ENCODE assay signal across 8 mouse cellular contexts in genomic region chr16:84734806-84735165, GRCm38 (mm10). TPM values are rescaled to one million over a fixed set of nuclear protein-coding genes. Genes with fewer than 3 reads are reported as not detected.
DNase-seq lines count a peak whose midpoint lies in the region; ATAC-seq lines count a peak whose summit lies in the region.

No protein-coding gene starts in this region.

- H3K4me2 ChIP-seq in forebrain, embryonic 13.5 days: peak overlapping the region; percentile 70
- H3K4me2 ChIP-seq in liver, embryonic 16.5 days (ENCODE audit: low read depth, low read length): peak overlapping the region; percentile 83

- peak; percentile 34 for DNase-seq in embryo, embryonic 10 days (ENCODE audit: low spot score)
- no peak for DNase-seq in embryo, embryonic 11 days
- no peak for DNase-seq in right cerebral cortex, adult 18-20 months
- no peak for DNase-seq in gastrocnemius, postnatal 14 days
- DNase-seq in adrenal gland, postnatal 14 days: no peak

- peaks cover 24% of the 10 kb centered on the region for H3K36me3 ChIP-seq in forebrain, embryonic 13.5 days (ENCODE audit: poor library complexity, severe bottlenecking)
- H3K36me3 ChIP-seq in liver, embryonic 16.5 days (ENCODE audit: control insufficient read depth, insufficient read depth): peaks cover 3% of the 10 kb centered on the region

- WGBS in forebrain, embryonic 13.5 days: under 1% methylated on average over 15 of the region's 15 CpGs
- 0% methylated on average over 15 of the region's 15 CpGs for WGBS in liver, embryonic 16.5 days (ENCODE audit: insufficient replicate concordance)

- H3K9ac ChIP-seq in forebrain, embryonic 13.5 days: peak overlapping the region; percentile 74
- H3K9ac ChIP-seq in liver, embryonic 16.5 days (ENCODE audit: low read depth, low read length): peak overlapping the region; percentile 69

- H3K4me3 ChIP-seq in forebrain, embryonic 13.5 days: peak overlapping the region; percentile 74
- H3K4me3 ChIP-seq in liver, embryonic 16.5 days (ENCODE audit: low read depth, low read length): peak overlapping the region; percentile 81

- H3K27me3 ChIP-seq in forebrain, embryonic 13.5 days: no peaks in the 10 kb centered on the region
- no peaks in the 10 kb centered on the region for H3K27me3 ChIP-seq in liver, embryonic 16.5 days (ENCODE audit: control insufficient read depth, insufficient read depth, low read depth, low read length)

- peak overlapping the region; percentile 27; the same call in 1 of the 2 replicates for H3K27ac ChIP-seq in forebrain, embryonic 13.5 days
- no peak overlapping the region for H3K27ac ChIP-seq in liver, embryonic 16.5 days (ENCODE audit: low read length)

- H3K4me1 ChIP-seq in forebrain, embryonic 13.5 days: peaks cover 14% of the 10 kb centered on the region
- H3K4me1 ChIP-seq in liver, embryonic 16.5 days (ENCODE audit: control insufficient read depth, low read depth, low read length): peaks cover 5% of the 10 kb centered on the region

- ATAC-seq in CD4-positive, CD25-positive, alpha-beta regulatory T cell, adult 4 months: peak; percentile 9
- peak; percentile 60 for ATAC-seq in forebrain, embryonic 13.5 days
- ATAC-seq in liver, embryonic 16.5 days (ENCODE audit: low read depth): peak; percentile 25

- no peaks in the 10 kb centered on the region for H3K9me3 ChIP-seq in forebrain, embryonic 13.5 days (replicated peaks)
- H3K9me3 ChIP-seq in liver, embryonic 16.5 days (replicated peaks; ENCODE audit: control insufficient read depth, low read length): no peaks in the 10 kb centered on the region

- intact Hi-C loops in gastrocnemius, postnatal 14 days (cut with DNase I; ENCODE audit: low total_unique reads): loop anchor here (5.0 kb wide), 2 partner anchors 38 to 83 kb away; partner anchors contain the start of gene Jam2

RNA-seq across cellular contexts. Expression of gene Mrpl39, which starts 0.8 kb away (rescaled TPM):
- polyA plus RNA-seq in CD4-positive, CD25-positive, alpha-beta regulatory T cell, adult 4 months (2017; shearing (Covaris generic)): 10 to 100 TPM; 21.2 to 27.5 TPM
- 44.9 and 46.4 TPM in 2 replicates for polyA plus RNA-seq in forebrain, embryonic 13.5 days (2015; fragmentation: Nextera tagmentation; extraction: Ambion mirVana)
- polyA plus RNA-seq in liver, embryonic 16.5 days (2015; fragmentation: Nextera tagmentation; extraction: Ambion mirVana): 21.1 and 21.8 TPM in 2 replicates
- 10 to 100 TPM; 18.4 to 20.8 TPM for total RNA-seq in gastrocnemius, postnatal 14 days (2021)
- 54.9 and 56.2 TPM in 2 replicates for total RNA-seq in adrenal gland, postnatal 14 days (2021)

RNA-seq across cellular contexts. Expression of gene Jam2, which starts 39.1 kb away (rescaled TPM):
- polyA plus RNA-seq in CD4-positive, CD25-positive, alpha-beta regulatory T cell, adult 4 months (2017; shearing (Covaris generic)): under 1 TPM; 0.19 to 0.43 TPM
- polyA plus RNA-seq in forebrain, embryonic 13.5 days (2015; fragmentation: Nextera tagmentation; extraction: Ambion mirVana): 26.0 and 27.5 TPM in 2 replicates
- 2.6 and 2.7 TPM in 2 replicates for polyA plus RNA-seq in liver, embryonic 16.5 days (2015; fragmentation: Nextera tagmentation; extraction: Ambion mirVana)
- total RNA-seq in gastrocnemius, postnatal 14 days (2021): 10 to 100 TPM; 19.4 to 24.7 TPM
- 21.2 and 24.2 TPM in 2 replicates for total RNA-seq in adrenal gland, postnatal 14 days (2021)

Comparison
In these comparisons a context has a peak if more than half of its experiments do, and no peak if none do; other contexts are left out.
1. ATAC-seq: peak in every context shown above with its lines; median percentile 60 in forebrain, embryonic 13.5 days; 25 in liver, embryonic 16.5 days; 9 in CD4-positive, CD25-positive, alpha-beta regulatory T cell, adult 4 months.